1 mouse cellular context compared by ENCODE assay signal in the genomic region with DNA sequence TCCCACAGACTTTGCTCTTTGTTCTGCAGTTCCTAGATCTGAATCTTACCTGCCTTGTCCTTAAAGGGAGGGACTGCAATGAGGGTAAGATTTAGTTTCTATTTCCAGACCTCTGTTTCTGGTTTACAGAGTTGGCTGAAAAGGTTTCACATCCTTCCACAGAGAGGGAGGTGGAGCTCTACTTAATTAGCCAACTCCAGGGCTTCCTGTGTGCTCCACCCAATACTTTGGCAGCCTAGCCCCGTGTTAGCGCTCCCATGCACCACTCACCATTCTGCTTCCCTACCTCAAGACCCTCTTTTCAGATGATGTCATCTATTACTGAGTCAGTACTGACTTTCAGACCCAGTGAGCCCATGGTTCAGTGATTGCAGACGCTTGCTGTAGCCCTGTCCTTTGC. TPM values are rescaled to one million over a fixed set of nuclear protein-coding genes. Genes with fewer than 3 reads are reported as not detected.
"Had no signal": no experiment of that assay in that cellular context is flagged by ENCODE, and none has a peak within 500 bp of the region (broad histone marks: within the 10 kb centered on the region; RNA-seq: fewer than 3 reads in every experiment).

9930111J21Rik1 (minus strand) TSS at position 148 of the 400 bp plus-strand sequence.

RNA-seq across cellular contexts. Expression of gene 9930111J21Rik1, which starts in this region (rescaled TPM):
- polyA plus RNA-seq: neural tube, embryonic 14.5 days had no signal
